Mouse (Mus musculus) T-cell, adult 2 months (primary cell): ENCODE data around the gene Glis3.

Source experiments
- DNase-seq: peaks from one replicate; pipeline ENCODE4 v3.0.0; 2022; ENCODE audit warnings: low spot score

Gene Glis3

GRCm38 (mm10) chr19:28328444-28329110 lies 351.3 kb downstream of the Glis3 start:
- DNase-seq, result no peak

GRCm38 (mm10) chr19:28327536-28327935 lies 352.3 kb downstream of the Glis3 start:
- DNase-seq, result no peak

- DNase-seq, result no peak
Measured at GRCm38 (mm10) chr19:28306036-28306435, 373.8 kb downstream of the Glis3 start.

GRCm38 (mm10) chr19:28305510-28305909 lies 374.4 kb downstream of the Glis3 start:
- no peak for DNase-seq

GRCm38 (mm10) chr19:28302831-28303242 lies 377.0 kb downstream of the Glis3 start:
- DNase-seq, result no peak

- no peak for DNase-seq
Measured at GRCm38 (mm10) chr19:28300226-28300625, 379.7 kb downstream of the Glis3 start.

- DNase-seq, result no peak
Measured at GRCm38 (mm10) chr19:28299211-28299775, 380.6 kb downstream of the Glis3 start.

DNA sequence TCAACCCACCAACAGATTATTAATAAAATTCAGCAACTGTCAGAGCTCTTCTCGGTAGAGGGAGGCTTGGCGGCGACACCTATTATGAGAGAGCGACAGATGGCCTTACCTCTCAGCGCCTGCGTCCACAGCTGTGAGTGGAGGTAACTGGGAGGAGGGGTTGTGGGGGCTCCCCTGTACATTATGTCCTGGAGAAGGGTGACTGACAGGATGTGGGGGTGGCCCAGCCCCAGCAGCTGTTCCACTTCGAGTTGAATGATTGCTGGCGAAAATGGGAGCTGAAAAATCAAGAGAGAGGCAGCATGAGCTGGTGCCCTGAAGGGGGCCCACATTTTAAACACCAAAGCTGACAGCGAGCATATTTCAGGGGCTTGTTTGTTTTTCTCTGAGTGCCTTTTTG lies 381.2 kb downstream of the Glis3 start:
- DNase-seq, result no peak

DNA sequence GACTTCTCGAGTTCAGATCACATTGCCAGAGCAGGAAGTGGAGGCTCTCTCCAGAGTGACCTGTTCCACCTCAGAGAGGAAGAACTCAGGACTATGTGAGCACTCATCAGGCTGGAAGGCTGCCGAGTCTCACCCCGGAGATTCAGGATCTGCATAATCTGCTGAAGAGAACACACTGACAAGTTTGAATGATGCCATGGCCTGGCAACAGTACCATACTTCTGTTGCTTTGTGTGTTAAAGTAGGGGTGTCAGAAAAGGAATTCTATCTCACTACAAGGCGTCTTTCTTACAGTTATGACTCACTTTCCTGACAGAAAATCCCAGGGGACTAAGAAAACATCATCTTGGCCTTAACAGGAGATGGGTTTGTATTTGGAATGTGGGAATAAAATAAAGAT lies 388.3 kb downstream of the Glis3 start:
- DNase-seq, result no peak

- no peak for DNase-seq
Measured at GRCm38 (mm10) chr19:28289457-28289856, 390.4 kb downstream of the Glis3 start.

- no peak for DNase-seq
Measured at GRCm38 (mm10) chr19:28287431-28287830, 392.4 kb downstream of the Glis3 start.

GRCm38 (mm10) chr19:28284098-28284569 lies 395.7 kb downstream of the Glis3 start:
- DNase-seq, result no peak

GRCm38 (mm10) chr19:28283241-28284097 lies 396.4 kb downstream of the Glis3 start:
- no peak for DNase-seq

DNA sequence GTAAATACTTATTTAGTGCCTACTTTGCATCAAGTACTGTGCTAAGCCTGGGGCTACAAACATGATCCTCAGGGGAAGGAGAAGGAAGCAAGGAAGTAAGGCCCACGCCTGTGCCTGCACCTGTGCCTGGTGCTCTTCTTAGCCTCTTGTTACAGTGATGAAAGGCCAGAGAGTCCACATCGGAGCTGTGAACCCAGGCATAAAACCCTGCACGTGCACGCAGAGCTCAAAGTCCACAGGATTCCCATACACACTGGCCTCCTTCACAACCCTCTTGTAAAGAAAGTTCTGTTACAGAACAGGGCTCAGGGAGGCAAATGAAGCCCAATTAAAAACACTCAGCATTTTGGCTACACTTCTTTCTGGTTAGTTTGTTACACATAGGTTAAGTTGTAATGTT lies 398.5 kb downstream of the Glis3 start:
- DNase-seq, result no peak

- DNase-seq, result no peak
Measured at GRCm38 (mm10) chr19:28277104-28277503, 402.8 kb downstream of the Glis3 start.

- no peak for DNase-seq
Measured at GRCm38 (mm10) chr19:28274501-28274900, 405.4 kb downstream of the Glis3 start.

DNA sequence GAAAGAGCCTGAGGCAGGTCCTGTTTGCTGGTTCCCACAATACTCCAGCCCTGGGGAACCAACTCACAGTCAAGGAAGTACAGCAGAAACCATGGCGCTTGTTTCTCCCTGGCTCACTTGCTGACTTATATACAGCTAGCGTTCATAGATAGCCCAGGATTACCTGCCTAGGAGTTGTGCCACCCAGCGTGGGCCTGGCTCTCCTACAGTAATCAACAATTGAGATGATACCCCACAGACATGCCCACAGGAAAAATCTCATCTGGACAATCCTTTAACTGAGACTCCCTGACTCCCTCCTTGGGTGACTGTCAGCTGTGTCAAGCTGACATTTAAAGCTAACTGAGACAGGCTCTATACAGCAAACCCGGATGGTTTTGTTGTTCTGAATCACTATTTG lies 405.9 kb downstream of the Glis3 start:
- no peak for DNase-seq

GRCm38 (mm10) chr19:28266850-28267249 lies 413.0 kb downstream of the Glis3 start:
- DNase-seq, result no peak

DNA sequence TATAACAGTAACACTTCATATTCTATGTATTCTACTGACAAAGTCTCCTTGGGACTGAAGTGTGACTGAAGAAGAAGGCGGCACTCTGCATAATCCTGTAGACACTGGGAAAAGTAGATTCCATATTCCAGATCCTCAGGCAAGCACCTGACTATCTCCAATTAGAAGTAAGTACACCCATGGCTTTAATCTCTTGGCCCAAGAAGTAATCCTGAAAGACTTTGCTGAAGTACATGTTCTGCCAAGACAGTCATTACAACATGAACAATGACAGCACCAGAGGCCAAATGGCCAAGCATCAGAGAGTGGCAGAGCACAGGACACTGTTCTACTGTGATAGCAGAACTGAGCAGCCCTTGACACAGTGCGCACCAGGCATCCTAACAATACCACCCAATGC lies 414.1 kb downstream of the Glis3 start:
- no peak for DNase-seq

- DNase-seq, result no peak
Measured at GRCm38 (mm10) chr19:28258907-28259675, 420.8 kb downstream of the Glis3 start.

DNA sequence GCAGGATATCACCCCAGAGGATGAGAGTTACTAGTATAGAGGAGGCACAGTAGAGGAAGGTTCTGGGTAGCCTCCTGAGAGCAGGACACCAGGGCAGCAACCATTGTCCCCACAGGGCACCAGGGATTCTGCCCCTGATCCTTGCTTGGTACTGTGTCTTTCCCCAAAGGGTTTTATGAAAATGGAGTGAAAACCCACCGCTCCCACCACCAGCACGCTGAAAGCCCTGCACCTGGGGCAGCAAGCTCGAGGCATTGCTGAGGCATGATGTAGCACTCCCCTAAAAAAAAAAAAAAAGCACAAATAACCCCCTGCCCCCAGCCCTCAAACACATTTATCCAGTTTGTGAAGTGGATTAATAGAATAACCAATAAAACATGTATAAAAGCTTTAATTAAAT lies 421.4 kb downstream of the Glis3 start:
- no peak for DNase-seq

DNA sequence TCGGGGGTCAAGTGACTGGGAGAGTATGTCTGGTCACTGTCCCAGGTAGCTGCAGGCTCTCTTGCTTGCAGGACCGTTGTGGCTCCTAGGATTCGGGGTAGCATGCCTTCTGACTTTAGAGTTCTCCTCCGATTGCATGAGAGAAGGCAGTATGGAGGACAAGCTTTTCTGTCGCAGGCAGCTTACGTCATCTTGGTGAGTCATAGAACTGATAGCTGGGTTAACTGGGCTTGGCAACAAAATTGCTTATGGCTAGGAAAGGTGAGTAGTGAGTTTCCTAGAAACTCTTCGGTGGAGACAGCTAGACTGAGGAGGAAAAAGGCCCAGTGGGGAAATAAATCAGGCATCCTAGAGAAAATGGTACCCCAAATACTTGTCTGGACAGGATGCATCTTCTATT lies 432.5 kb downstream of the Glis3 start:
- DNase-seq, result no peak
